Mouse (Mus musculus) heart, embryonic 11.5 days (tissue): ENCODE measurements around the gene Arhgdib. TPM values are rescaled to one million over a fixed set of nuclear protein-coding genes. Genes with fewer than 3 reads are reported as not detected.

Experiments
- ATAC-seq: fragments of 200-750 bp; cut with Nextera tagmentation; replicated peaks from 2 replicates; pipeline ENCODE4 v1.8.0; 2017; ENCODE audit warnings: moderate library complexity; ENCODE audit not compliant: insufficient number of reproducible peaks, low FRiP score, low TSS enrichment
- H3K27ac ChIP-seq: fragments of 300-500 bp; sonication (generic); 2 replicates; pipeline ENCODE4 v1.5.1; 2014; ENCODE audit warnings: mild to moderate bottlenecking, low read depth, low read length
- H3K27me3 ChIP-seq: fragments of 300-500 bp; sonication (generic); 2 replicates; pipeline ENCODE4 v1.6.1; 2014; ENCODE audit warnings: mild to moderate bottlenecking, low read length, mixed read lengths; ENCODE audit not compliant: control insufficient read depth, insufficient read depth
- H3K36me3 ChIP-seq: fragments of 300-500 bp; sonication (generic); 2 replicates; pipeline ENCODE4 v1.6.1; 2014; ENCODE audit warnings: mild to moderate bottlenecking, low read length, moderate library complexity, mixed read lengths; ENCODE audit not compliant: control insufficient read depth, insufficient read depth
- H3K4me1 ChIP-seq: fragments of 300-500 bp; sonication (generic); 2 replicates; pipeline ENCODE4 v1.6.1; 2014; ENCODE audit warnings: low read length; ENCODE audit not compliant: control insufficient read depth, insufficient read depth
- H3K4me2 ChIP-seq: fragments of 300-500 bp; sonication (generic); 2 replicates; pipeline ENCODE4 v1.6.1; 2014; ENCODE audit warnings: mild to moderate bottlenecking, moderate library complexity
- H3K4me3 ChIP-seq: fragments of 300-500 bp; sonication (generic); 2 replicates; pipeline ENCODE4 v1.5.1; 2014; ENCODE audit warnings: low read depth, low read length
- H3K9ac ChIP-seq: fragments of 300-500 bp; sonication (generic); 2 replicates; pipeline ENCODE4 v1.6.1; 2014; ENCODE audit warnings: mild to moderate bottlenecking, low read depth, low read length, moderate library complexity
- H3K9me3 ChIP-seq: fragments of 300-500 bp; sonication (generic); replicated peaks from 2 replicates; pipeline ENCODE4 v1.6.1; 2016; ENCODE audit warnings: low read length; ENCODE audit not compliant: control insufficient read depth
- WGBS: fragments of 180-500 bp; shearing (Covaris S2); extraction: QIAGEN DNeasy Blood & Tissue Kit; methylation state at CpG from one replicate; pipeline ENCODE4 v1.1.7; 2014; ENCODE audit not compliant: insufficient replicate concordance; 5-methylcytosine and 5-hydroxymethylcytosine counted together
- polyA plus RNA-seq: library from polyadenylated mRNA; unstranded; fragments of >200 nt; fragmentation: Nextera tagmentation; extraction: Ambion mirVana; gene quantifications from 2 replicates; pipeline ENCODE4 v1.2.1, GENCODE M21; 2014

Arhgdib gene
- polyA plus RNA-seq, 1 experiment from 2014 or later, result 115 TPM

DNA sequence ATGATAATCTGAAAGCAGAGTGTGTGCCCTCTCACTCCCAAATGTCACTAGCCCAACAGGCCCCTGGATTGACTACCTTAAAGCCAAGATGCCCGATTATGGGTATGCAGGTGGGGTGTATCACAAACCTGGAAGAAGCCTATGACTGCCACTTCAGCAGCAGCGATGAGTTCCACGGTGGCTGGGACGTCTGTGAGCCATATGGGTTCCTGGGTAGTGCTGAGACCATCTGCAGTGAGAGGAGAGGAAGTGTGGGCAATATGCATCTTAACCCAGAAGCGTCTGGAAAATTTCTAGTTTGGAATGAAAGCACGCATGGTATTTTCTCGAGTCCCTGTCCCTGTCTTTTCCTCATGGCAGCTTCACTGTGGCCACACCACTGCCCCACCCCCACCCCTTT lies 20.1 kb downstream of the Arhgdib start:
- no peak for ATAC-seq
- H3K4me3 ChIP-seq, result no peak overlapping the region
- no peak overlapping the region for H3K4me2 ChIP-seq
- no peaks in the 10 kb centered on the region for H3K9me3 ChIP-seq
- no peaks in the 10 kb centered on the region for H3K36me3 ChIP-seq
- peaks cover 3% of the 10 kb centered on the region; the same call in 1 of the 2 replicates for H3K4me1 ChIP-seq
- no peak overlapping the region for H3K27ac ChIP-seq
- no peaks in the 10 kb centered on the region for H3K27me3 ChIP-seq
- 0 out of 2 replicates have a peak overlapping the region, but pooled peaks have one; percentile 7 for H3K9ac ChIP-seq
- 69% methylated on average over 7 of the region's 7 CpGs for WGBS

DNA sequence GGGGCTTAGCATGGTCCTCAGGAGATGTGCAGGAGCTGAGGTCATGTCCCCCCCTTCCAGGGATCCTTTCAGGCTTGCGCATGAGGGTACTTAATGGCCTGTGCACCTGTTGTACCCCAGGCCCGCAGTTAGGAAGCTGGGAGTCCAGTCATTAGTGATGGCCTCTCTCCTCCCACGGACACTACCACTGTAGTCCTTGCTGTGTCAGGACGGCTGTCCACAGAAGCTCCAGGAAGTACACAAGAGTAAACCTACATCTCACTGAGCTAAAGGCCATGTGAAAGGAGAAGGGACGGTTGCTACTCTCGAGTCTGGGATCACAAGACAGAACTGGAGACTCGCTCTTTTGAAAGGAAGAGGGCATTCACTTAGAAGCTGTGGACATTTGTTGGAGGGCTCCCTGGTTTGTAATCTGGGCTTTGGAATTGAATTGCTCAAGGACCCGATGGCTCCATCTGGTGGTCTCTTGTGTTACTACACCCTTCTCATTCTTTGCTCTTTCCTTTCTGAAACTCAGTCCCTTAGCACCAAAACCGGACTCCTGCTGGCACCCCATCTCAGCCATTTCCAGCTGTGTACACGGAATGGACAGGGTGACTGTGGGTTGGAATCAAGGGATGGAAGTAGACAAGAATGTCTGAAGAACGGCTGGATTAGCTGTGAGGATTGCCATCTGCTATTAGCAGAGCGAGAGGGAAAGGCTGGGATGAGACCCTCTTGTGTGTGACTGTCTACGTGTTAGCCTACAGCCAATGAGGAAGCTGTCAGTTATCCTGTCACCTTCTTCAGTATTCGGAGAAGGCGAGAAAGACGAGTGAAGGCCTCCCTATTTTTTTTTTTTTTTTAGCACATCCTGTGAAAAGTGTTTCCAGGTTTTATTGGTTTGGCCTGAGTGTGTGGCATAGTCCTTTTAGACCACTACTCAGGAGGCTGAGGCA lies 21.1 kb downstream of the Arhgdib start:
- no peak overlapping the region for H3K4me3 ChIP-seq
- H3K27me3 ChIP-seq, result no peaks in the 10 kb centered on the region
- 0 out of 2 replicates have a peak, but pooled peaks have one; percentile 28 for ATAC-seq
- no peak overlapping the region for H3K4me2 ChIP-seq
- WGBS, result 39% methylated on average over 16 of the region's 16 CpGs
- H3K9ac ChIP-seq, result no peak overlapping the region
- H3K36me3 ChIP-seq, result no peaks in the 10 kb centered on the region
- peaks cover 3% of the 10 kb centered on the region; the same call in 1 of the 2 replicates for H3K4me1 ChIP-seq
- no peak overlapping the region for H3K27ac ChIP-seq
- H3K9me3 ChIP-seq, result no peaks in the 10 kb centered on the region

DNA sequence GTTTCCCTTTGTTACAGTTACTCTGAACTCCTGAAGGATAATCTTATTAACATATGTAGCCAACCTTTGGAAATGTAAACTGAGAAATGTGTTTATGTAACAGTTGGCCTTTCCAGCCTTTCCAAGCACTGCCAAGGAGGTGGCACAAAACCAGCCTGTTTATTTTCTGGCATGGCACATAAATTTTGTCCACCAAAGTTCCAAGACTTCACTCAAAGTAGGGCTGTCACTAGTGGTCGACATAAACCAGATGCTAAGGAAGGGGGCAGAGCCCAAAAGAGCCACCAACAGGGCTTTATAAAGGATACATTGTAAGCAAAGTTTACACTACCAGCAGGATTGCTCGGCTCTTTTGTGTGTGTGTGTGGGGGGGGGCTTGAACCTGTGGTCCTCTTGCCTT lies 23.8 kb downstream of the Arhgdib start:
- Histone ChIP-seq H3K4me1 (peaks cover 6% of the 10 kb centered on the region; the same call in 1 of the 2 replicates), H3K9me3 (no peaks in the 10 kb centered on the region), H3K9ac (no peak overlapping the region), H3K4me3 (no peak overlapping the region), H3K27ac (no peak overlapping the region), H3K27me3 (no peaks in the 10 kb centered on the region), H3K36me3 (no peaks in the 10 kb centered on the region), H3K4me2 (no peak overlapping the region)
- 30% methylated on average over 2 of the region's 2 CpGs for WGBS
- ATAC-seq, result no peak

DNA sequence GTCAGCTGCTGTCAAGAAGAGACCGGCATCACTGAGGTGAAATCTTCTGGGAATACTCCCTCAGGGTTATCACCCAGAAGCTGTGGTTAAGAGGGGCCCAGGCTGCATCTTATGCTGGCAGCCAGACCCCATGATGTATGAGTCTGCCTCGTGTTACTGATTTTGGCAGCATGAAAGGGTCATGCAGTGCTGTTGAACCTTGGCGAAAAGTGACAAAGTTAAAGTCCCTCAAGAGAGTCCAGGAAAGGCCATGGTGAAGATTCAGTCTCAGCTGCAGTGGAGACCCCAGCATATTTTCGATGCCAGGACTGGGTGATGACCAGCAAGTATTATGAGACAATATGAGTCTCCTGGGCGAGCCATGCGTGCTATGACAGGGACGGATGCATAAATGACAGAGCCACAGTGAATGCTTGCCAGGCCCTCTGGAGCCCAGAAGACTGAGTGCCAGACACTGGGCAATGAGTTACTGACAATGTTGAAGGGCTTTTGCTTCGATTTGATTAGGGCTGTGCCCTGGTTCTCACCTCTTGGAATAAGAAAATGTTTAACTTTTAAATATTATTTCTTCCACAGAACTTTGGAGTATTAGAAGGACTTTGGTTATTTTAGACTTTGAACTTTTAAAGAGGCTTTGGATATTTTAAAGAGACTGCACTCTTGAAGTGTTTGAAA lies 25.8 kb downstream of the Arhgdib start:
- Histone ChIP-seq H3K4me1 (0 out of 2 replicates have a peak, but pooled peaks cover 3% of the 10 kb centered on the region), H3K4me3 (no peak overlapping the region), H3K4me2 (no peak overlapping the region), H3K27me3 (no peaks in the 10 kb centered on the region), H3K9ac (no peak overlapping the region), H3K9me3 (no peaks in the 10 kb centered on the region), H3K27ac (no peak overlapping the region), H3K36me3 (no peaks in the 10 kb centered on the region)
- 79% methylated on average over 8 of the region's 8 CpGs for WGBS
- no peak for ATAC-seq

DNA sequence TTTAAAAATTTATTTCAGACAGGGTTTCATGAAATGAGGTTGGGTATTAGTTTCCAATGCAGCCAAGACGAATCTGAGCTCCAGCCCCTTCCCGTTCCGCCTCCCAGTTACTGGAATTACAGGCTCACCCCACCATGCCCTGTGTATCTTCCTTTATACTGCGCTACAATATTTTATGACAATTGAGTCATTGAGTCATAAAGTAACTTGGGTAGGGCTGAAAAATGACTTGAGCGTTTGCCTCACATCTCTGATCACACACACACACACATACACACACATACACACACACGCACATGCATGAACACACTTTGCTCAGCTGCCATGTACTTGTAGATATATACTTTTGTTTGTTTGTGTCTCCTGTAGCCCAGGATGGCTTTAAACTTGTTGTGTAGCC lies 27.5 kb downstream of the Arhgdib start:
- H3K4me1 ChIP-seq, result peaks cover 9% of the 10 kb centered on the region
- no peaks in the 10 kb centered on the region for H3K9me3 ChIP-seq
- no peak overlapping the region for H3K4me3 ChIP-seq
- WGBS, result 92% methylated on average over 6 of the region's 6 CpGs
- H3K27ac ChIP-seq, result 0 out of 2 replicates have a peak overlapping the region, but pooled peaks have one; percentile 1
- no peaks in the 10 kb centered on the region for H3K36me3 ChIP-seq
- no peaks in the 10 kb centered on the region for H3K27me3 ChIP-seq
- H3K9ac ChIP-seq, result no peak overlapping the region
- ATAC-seq, result no peak
- no peak overlapping the region for H3K4me2 ChIP-seq

DNA sequence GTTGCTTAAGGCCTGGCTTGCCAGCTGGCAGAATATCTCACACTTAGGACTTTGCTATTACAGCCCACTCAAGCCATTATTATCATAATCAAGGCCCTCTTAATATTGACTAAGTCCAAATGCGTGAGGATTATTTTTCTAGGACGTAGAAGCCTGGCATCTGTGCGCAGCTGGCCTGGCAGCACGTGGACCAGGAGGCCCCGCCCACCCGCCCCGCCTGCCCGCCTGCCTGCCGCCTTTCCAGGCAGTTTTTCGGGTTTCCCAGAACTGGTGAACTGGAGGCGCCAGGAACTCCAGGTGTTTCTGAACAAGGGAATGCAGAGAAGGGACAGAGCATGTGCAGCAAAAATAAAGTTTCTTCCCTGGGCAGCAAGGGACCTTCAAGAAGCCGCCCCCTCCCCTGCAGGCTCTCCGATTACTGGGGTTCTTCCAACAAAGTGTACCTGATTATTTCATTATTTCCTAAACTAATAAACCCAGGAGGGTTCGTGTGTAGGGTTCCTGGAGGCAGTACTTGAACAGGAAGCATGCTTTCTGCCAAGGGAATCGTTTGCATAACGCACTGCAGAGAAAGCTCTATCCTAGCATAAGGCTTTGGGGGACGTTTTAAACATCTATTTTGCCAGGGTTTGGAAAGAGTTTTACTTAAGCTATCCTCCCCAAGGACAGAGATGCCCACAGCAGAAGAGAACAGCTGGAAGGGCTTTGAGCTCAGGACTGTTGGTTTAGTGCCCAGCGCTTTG lies 28.1 kb downstream of the Arhgdib start:
- WGBS, result 16% methylated on average over 18 of the region's 18 CpGs
- Histone ChIP-seq H3K4me1 (peaks cover 9% of the 10 kb centered on the region), H3K9me3 (no peaks in the 10 kb centered on the region), H3K4me3 (no peak overlapping the region), H3K36me3 (no peaks in the 10 kb centered on the region), H3K9ac (no peak overlapping the region), H3K4me2 (peak overlapping the region; percentile 52), H3K27ac (0 out of 2 replicates have a peak overlapping the region, but pooled peaks have one; percentile 1), H3K27me3 (no peaks in the 10 kb centered on the region)
- 0 out of 2 replicates have a peak, but pooled peaks have one; percentile 31 for ATAC-seq

DNA sequence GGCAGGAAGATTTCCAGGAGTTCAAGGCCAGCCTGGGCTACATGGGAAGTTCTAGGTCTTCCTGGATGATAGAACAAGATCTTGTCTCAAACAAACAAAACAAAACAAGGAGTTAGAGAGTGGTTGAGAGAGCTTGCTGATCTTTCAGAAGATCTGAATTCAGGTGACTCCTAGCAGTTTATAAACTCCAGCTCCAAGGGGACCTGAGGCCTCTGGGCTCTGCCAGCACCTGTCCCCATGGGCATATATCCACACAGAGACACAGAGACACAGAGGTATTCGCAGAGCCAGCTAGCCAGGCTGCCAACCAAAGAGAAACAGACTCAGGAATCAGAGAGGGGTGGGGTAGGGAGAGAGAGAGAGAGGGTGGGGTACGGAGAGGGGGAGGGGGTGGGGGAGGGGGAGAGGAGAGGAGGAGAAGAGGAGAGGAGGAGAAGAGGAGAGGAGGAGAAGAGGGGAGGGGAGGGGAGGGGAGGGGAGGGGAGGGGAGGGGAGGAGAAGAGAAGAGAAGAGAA lies 28.9 kb downstream of the Arhgdib start:
- no peaks in the 10 kb centered on the region for H3K9me3 ChIP-seq
- no peak overlapping the region for H3K27ac ChIP-seq
- H3K4me1 ChIP-seq, result peaks cover 9% of the 10 kb centered on the region
- H3K4me3 ChIP-seq, result no peak overlapping the region
- no peak overlapping the region for H3K4me2 ChIP-seq
- no peaks in the 10 kb centered on the region for H3K36me3 ChIP-seq
- no peak overlapping the region for H3K9ac ChIP-seq
- H3K27me3 ChIP-seq, result no peaks in the 10 kb centered on the region
- no peak for ATAC-seq
- WGBS, result 77% methylated on average over 1 of the region's 2 CpGs
